Mouse (Mus musculus) kidney, postnatal 0 days (tissue): ENCODE results near the gene Appbp2. TPM values are rescaled to one million over a fixed set of nuclear protein-coding genes. Genes with fewer than 3 reads are reported as not detected.

Source experiments
- ATAC-seq: fragments of 200-750 bp; cut with Nextera tagmentation; replicated peaks from 2 replicates; pipeline ENCODE4 v1.8.0; 2017; ENCODE audit warnings: low read depth, moderate number of reproducible peaks, moderate TSS enrichment, moderate library complexity; ENCODE audit not compliant: low FRiP score
- DNase-seq: peaks from one replicate; pipeline ENCODE4 v3.0.0-alpha.2; 2016; ENCODE audit warnings: low spot score
- H3K27ac ChIP-seq: fragments of 300-500 bp; sonication (generic); 2 replicates; pipeline ENCODE4 v1.5.1; 2014; ENCODE audit warnings: mild to moderate bottlenecking
- H3K27me3 ChIP-seq: fragments of 300-500 bp; sonication (generic); 2 replicates; pipeline ENCODE4 v1.6.1; 2014; ENCODE audit warnings: low read length, mixed read lengths; ENCODE audit not compliant: insufficient read depth
- H3K36me3 ChIP-seq: fragments of 300-500 bp; sonication (generic); 2 replicates; pipeline ENCODE4 v1.6.1; 2014; ENCODE audit warnings: low read length, mixed read lengths; ENCODE audit not compliant: insufficient read depth
- H3K4me1 ChIP-seq: fragments of 300-500 bp; sonication (generic); replicated peaks from 2 replicates; pipeline ENCODE4 v1.6.1; 2014; ENCODE audit warnings: antibody characterized with exemption, low read length, mixed read lengths; ENCODE audit not compliant: insufficient read depth
- H3K4me2 ChIP-seq: fragments of 300-500 bp; sonication (generic); 2 replicates; pipeline ENCODE4 v1.6.1; 2014; ENCODE audit warnings: mild to moderate bottlenecking, low read length, moderate library complexity, mixed read lengths
- H3K4me3 ChIP-seq: fragments of 300-500 bp; sonication (generic); replicated peaks from 2 replicates; pipeline ENCODE4 v1.5.1; 2014; ENCODE audit warnings: low read depth, low read length
- H3K9ac ChIP-seq: fragments of 300-500 bp; sonication (generic); 2 replicates; pipeline ENCODE4 v1.6.1; 2014; ENCODE audit warnings: low read depth, low read length
- H3K9me3 ChIP-seq: fragments of 300-500 bp; sonication (generic); replicated peaks from 2 replicates; pipeline ENCODE4 v1.6.1; 2016; ENCODE audit warnings: low read length, inconsistent platforms, mixed read lengths
- CTCF ChIP-seq: IDR thresholded peaks from 2 replicates; pipeline ENCODE4 v1.5.1; 2016; ENCODE audit warnings: antibody characterized with exemption, low read depth, mild to moderate bottlenecking, moderate library complexity
- whole genome bisulfite sequencing: fragments of 180-500 bp; shearing (Covaris S2); extraction: QIAGEN DNeasy Blood & Tissue Kit; methylation state at CpG from one replicate; pipeline ENCODE4 v1.1.7; 2014; 5-methylcytosine and 5-hydroxymethylcytosine counted together
- polyA plus RNA-seq: library from polyadenylated mRNA; unstranded; fragments of >200 nt; fragmentation: Nextera tagmentation; extraction: Ambion mirVana; gene quantifications from 2 replicates; pipeline ENCODE4 v1.2.1, GENCODE M21; 2015

Gene Appbp2
- polyA plus RNA-seq, 1 experiment from 2014 or later: 38.9 TPM

DNA sequence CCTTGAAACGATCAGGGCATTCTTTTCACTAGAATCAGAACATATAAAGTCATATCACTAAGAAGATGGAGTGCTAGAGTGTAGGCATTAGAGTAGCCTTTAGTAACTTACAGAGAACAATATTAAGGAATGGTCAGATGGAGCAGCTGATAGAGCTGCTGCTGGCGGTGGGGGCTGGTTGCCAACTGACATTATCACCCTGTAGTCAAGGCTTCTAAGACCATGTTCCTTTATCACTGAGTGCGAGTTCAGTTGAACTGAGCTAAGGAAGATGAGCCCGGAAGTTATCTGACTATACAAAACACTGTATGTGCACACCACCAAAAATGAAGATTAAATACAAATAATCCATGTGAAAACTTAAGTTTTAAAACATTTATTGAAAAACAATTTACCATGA, 45.8 kb downstream of the Appbp2 start:
- peaks cover 28% of the 10 kb centered on the region for H3K36me3 ChIP-seq
- H3K27me3 ChIP-seq: no peaks in the 10 kb centered on the region
- no peak overlapping the region for H3K9ac ChIP-seq
- DNase-seq (no peak), ATAC-seq (no peak)
- H3K27ac ChIP-seq: no peak overlapping the region
- WGBS: 93% methylated on average over 4 of the region's 4 CpGs
- no peaks in the 10 kb centered on the region for H3K4me1 ChIP-seq
- no peak overlapping the region for H3K4me3 ChIP-seq
- no peaks in the 10 kb centered on the region for H3K9me3 ChIP-seq
- no peak overlapping the region for H3K4me2 ChIP-seq
- TF ChIP-seq CTCF: no peak

DNA sequence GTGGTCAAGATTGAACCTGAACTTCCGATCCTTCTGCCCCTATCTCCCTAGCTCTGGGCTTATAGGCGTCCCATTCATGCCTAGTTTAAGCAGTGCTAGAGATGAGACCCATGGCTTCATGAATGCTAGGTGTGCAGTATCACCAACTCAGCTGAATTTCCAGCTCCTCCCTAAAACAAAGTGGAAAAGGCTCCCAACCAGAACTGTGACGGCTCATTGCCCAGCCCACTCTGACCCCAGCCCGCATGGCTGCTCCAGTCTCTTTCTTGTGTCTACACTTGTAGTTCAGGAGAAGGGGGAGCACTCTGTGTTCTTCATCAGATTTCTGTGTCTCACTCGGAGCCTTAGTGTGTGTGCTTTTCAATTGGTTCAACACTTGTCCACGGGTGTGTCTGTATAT, 50.1 kb downstream of the Appbp2 start:
- H3K4me3 ChIP-seq: no peak overlapping the region
- H3K9ac ChIP-seq: no peak overlapping the region
- no peaks in the 10 kb centered on the region for H3K4me1 ChIP-seq
- no peaks in the 10 kb centered on the region for H3K36me3 ChIP-seq
- WGBS: 53% methylated on average over 6 of the region's 6 CpGs
- no peaks in the 10 kb centered on the region for H3K9me3 ChIP-seq
- ATAC-seq: peak; percentile 31; the same call in 1 of the 2 replicates
- peak; percentile 71 for DNase-seq
- no peak overlapping the region for H3K4me2 ChIP-seq
- no peaks in the 10 kb centered on the region for H3K27me3 ChIP-seq
- TF ChIP-seq CTCF: no peak
- H3K27ac ChIP-seq: no peak overlapping the region

DNA sequence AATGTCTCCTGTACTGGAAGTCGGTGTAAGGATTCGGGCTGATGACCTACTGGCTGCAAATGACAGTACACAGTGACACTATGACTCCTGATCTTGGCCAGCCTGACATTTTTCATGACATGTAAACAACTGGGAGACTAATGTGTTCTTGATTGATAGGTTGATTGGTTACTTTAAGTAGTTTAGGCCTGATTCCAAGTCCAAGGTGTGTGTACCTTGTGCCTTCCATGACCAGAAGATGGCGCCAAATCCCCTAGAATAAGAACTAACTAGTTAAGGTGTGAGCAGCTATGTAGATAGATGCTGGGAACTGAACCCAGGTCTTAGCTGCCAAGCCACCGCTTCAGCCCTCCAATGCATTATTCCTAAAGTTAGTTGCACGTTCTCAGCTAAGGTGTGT, 50.8 kb downstream of the Appbp2 start:
- Histone ChIP-seq H3K4me3 (no peak overlapping the region), H3K27ac (no peak overlapping the region), H3K9ac (no peak overlapping the region), H3K4me2 (no peak overlapping the region), H3K4me1 (no peaks in the 10 kb centered on the region), H3K27me3 (no peaks in the 10 kb centered on the region), H3K36me3 (no peaks in the 10 kb centered on the region), H3K9me3 (no peaks in the 10 kb centered on the region)
- ATAC-seq (no peak), DNase-seq (peak; percentile 53)
- WGBS: 66% methylated on average over 5 of the region's 5 CpGs
- TF ChIP-seq CTCF: peak; percentile 63

- 17% methylated on average over 13 of the region's 13 CpGs for WGBS
- no peaks in the 10 kb centered on the region for H3K9me3 ChIP-seq
- ATAC-seq (no peak), DNase-seq (no peak)
- no peaks in the 10 kb centered on the region for H3K36me3 ChIP-seq
- H3K4me2 ChIP-seq: peak overlapping the region; percentile 60
- no peak overlapping the region for H3K27ac ChIP-seq
- peak overlapping the region; percentile 35 for H3K4me3 ChIP-seq
- no peak for TF ChIP-seq CTCF
- peak overlapping the region; percentile 33; the same call in 1 of the 2 replicates for H3K9ac ChIP-seq
- no peaks in the 10 kb centered on the region for H3K4me1 ChIP-seq
- no peaks in the 10 kb centered on the region for H3K27me3 ChIP-seq
Measured at GRCm38 (mm10) chr11:85183284-85183779, 51.6 kb downstream of the Appbp2 start.

DNA sequence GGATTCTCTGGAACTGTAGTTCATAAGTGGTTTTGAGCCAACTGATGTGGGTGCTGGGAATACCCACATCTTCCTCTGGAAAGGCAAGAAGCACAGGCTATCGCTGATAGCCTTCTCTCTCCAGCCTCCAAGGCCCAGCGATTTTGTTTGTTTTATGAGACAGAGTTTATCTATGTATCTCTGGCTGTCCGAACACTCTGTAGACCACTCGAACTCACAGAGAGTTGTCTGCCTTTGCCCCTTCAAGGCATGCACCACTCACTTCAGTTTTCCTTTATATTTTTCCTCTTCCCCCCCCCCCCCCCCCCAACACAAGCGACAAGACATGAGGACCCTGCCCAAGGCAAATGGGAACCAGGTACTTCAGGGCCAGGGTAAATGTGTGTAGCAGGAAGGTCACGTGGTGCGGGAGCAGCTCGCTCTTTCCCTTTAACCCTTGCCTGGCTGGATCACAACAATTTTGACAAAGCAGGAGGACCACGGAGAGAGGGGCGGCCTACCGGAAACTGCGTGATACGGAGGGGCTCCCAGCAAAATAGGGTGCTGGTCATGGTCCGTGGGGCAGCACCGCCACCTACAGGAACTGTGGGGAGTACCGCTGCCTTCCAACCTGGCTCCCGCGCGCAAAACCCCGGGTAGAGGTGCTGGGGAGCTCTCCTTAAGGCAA, 52.2 kb downstream of the Appbp2 start:
- Histone ChIP-seq H3K27ac (no peak overlapping the region), H3K4me1 (no peaks in the 10 kb centered on the region), H3K9me3 (no peaks in the 10 kb centered on the region), H3K4me2 (peak overlapping the region; percentile 60), H3K4me3 (peak overlapping the region; percentile 35), H3K27me3 (no peaks in the 10 kb centered on the region), H3K36me3 (no peaks in the 10 kb centered on the region), H3K9ac (peak overlapping the region; percentile 33; the same call in 1 of the 2 replicates)
- ATAC-seq (peak; percentile 86), DNase-seq (peak; percentile 88)
- peak; percentile 83 for TF ChIP-seq CTCF
- 5% methylated on average over 20 of the region's 20 CpGs for WGBS

DNA sequence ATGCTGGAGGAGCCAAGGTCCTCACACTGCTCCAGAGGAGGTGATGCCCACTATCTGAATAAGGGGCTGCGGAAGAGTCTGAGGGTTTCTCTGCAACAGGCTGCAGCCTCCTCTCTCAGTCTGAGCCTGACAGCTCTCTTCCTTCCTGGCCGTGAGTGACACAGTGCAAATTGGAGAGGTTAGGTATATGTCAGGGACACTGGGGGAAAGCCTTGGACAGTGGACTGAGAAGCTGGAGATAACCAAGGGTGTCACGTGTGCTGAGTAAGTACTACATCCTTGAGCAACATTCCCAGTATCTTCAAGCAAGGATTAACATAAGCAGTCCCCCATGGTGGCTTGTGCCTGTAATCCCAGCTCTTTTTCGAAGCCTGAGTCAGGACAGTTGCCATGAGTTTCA, 56.5 kb downstream of the Appbp2 start:
- Histone ChIP-seq H3K27ac (no peak overlapping the region), H3K27me3 (no peaks in the 10 kb centered on the region), H3K4me3 (no peak overlapping the region), H3K4me2 (no peak overlapping the region), H3K36me3 (no peaks in the 10 kb centered on the region), H3K9me3 (no peaks in the 10 kb centered on the region), H3K9ac (no peak overlapping the region), H3K4me1 (no peaks in the 10 kb centered on the region)
- ATAC-seq: no peak
- DNase-seq: no peak
- WGBS: 70% methylated on average over 4 of the region's 4 CpGs
- no peak for TF ChIP-seq CTCF
